Mouse (Mus musculus): ENCODE data around the gene Fscn3. TPM values are rescaled to one million over a fixed set of nuclear protein-coding genes. Genes with fewer than 3 reads are reported as not detected.

Fscn3 gene
- total RNA-seq, 4 experiments from 2014 or later: not detected

DNA sequence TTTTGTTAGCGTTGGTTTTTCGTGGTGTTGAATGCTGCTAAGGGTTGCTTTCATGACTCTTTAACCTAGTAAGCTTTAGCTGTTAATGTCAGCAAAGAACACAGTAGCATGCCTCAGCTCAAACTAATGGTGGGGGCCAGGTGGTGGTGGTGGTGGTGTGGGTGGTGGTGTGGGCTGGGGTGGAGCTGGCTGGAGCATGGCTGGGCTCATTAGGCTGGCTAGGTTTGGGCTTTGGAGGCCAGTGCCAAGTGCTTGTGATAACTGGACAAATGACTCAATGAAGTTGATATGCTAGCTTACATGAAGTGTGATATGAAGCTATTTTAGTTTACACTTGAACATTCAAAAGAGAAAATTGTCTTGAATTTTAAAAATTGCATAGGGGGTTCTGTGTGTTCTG lies 58.4 kb downstream of the Fscn3 start:
- DNase-seq (ENCODE audit: low spot score in 2 of 2): no peak

DNA sequence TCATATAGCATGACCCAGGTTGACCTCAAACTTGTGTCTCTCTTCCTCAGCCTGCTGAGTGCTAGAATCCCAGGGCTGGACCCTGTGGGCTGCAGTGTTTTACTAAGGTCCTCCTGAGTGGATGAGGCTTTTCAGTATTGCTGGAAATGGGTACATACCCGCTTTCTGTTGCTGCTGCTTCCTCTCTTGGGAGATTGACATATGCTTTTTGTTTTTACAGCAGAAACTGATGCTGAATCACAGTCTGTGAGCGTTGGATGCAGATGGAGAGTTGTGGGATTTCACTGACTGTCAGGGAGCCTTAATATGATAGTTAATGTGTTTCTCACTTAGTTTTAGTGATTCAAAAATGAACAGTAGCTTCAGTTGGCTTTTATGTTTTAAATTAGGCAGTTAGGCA lies 58.9 kb downstream of the Fscn3 start:
- no peak for DNase-seq (ENCODE audit: low spot score in 2 of 2)

DNA sequence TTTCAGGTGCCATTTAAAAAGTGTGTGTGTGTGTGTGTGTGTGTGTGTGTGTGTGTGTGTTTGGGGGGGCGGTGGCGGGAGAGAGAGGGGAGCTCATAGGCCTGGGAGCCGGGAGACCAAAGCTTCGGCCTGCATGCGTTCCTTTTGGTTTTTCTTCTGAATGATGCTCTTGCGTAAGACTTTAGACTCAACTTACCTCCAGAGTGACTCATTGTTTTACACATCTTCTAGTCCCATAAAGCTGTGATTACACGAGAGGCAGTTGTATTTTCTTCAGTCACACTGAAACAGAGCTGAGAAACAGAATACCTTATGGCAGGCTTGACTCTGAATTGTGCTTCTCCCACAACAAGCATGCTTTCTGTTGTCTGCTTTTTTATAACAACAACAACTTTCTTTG lies 59.3 kb downstream of the Fscn3 start:
- no peak for DNase-seq (ENCODE audit: low spot score in 2 of 2)

Other genes with a start within 250 kb of the Fscn3 start
- 1 to 10 TPM; 3.5 to 5.9 (median 4.6) TPM for gene Zfp800, start 29.8 kb upstream of the Fscn3 start, total RNA-seq (2022)
- 10 to 100 TPM; 73.1 to 79.0 (median 74.8) TPM for gene Arf5, start 4.2 kb upstream of the Fscn3 start, total RNA-seq (2022)
- 1 to 10 TPM; 6.1 to 9.0 (median 6.5) TPM for gene Gcc1, start 601 bp downstream of the Fscn3 start, total RNA-seq (2022)
- not detected for gene Pax4, start 21.6 kb downstream of the Fscn3 start, total RNA-seq (2022)
- 10 to 100 TPM; 42.6 to 54.4 (median 50.1) TPM for gene Snd1, start 47.4 kb downstream of the Fscn3 start, total RNA-seq (2022)